Mouse (Mus musculus) heart, postnatal 0 days (tissue): Measurements from ENCODE around the gene Mdc1.

Experiments
- CTCF ChIP-seq: IDR thresholded peaks from 2 replicates; pipeline ENCODE4 v1.5.1; 2016; ENCODE audit warnings: antibody characterized with exemption, control low read depth, low read depth
- EP300 ChIP-seq: IDR thresholded peaks from 2 replicates; pipeline ENCODE4 v1.6.1; 2016; ENCODE audit warnings: antibody characterized with exemption, low read depth

DNA sequence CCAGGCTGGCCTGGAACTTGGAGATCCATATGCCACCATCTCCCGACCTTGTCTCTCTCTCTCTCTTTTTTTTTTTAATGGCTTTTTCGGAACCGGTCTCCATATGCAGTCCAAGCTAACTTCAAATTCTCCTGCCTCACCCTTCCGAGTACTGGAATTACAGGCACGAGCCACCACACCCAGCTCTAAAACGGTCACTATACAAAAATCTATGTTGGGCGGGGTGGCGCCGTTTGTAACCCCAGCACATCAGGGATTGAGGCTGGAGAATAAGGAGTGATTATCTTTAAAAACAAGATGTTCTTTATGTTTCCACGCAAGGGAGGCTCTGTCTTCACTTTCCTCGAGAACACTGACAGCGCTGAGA lies 19.5 kb downstream of the Mdc1 start:
- TF ChIP-seq EP300 (no peak), CTCF (no peak)
